Mouse (Mus musculus): ENCODE measurements around the gene 1810062G17Rik. TPM values are rescaled to one million over a fixed set of nuclear protein-coding genes. Genes with fewer than 3 reads are reported as not detected.

The 1810062G17Rik gene
- 3.3 and 5.5 TPM in 2 replicates for polyA plus RNA-seq (2012; rRNA removed; ENCODE audit: low replicate concordance)

DNA sequence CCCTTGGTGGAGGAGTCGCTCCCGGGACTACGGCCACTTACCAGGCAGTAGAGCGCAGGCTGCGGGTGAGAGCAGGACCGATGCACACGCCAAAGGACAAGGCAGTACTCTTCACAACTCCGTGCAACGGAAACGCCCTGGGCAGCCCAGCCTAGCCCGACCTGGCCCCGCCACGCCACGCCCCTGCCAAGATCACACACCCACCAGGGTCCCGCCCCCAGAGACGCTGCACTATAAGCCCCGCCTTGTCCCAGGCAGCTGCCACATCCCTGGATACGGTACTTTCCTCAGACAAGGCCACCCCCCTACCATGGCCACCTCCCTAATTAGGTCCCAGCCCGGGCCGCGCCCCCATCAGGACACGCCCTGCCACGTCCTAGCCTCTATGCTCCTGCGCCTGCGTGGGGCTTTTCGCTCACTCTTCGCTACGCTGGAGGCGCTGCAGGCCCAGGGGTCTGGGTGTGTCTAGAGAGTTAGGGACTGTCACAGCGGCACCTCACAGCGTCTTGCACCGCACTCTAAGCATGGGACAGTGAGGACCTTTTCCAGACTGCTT is at the start of gene 1810062G17Rik, which contains the start of gene Anxa5:
TSS of gene 1810062G17Rik (plus strand) at position 406 of the 556 bp plus-strand sequence.
TSS of gene Anxa5 (minus strand) at position 363 of the 556 bp plus-strand sequence.

GRCm38 (mm10) chr3:36521073-36522060 is 45.6 kb downstream of the 1810062G17Rik start, which contains the start of gene Gm11549:
Gene Gm11549 (minus strand): TSS chr3:36521813.

Other genes with a start within 250 kb of the 1810062G17Rik start
- 826 and 1,446 TPM in 2 replicates for gene Anxa5, start within 50 bp of the 1810062G17Rik start, polyA plus RNA-seq (2012; rRNA removed; ENCODE audit: low replicate concordance)
- 0.03 and 0.06 TPM in 2 replicates for gene Gm11549, start 45.9 kb downstream of the 1810062G17Rik start, polyA plus RNA-seq (2012; rRNA removed; ENCODE audit: low replicate concordance)
- gene Exosc9, start 76.7 kb downstream of the 1810062G17Rik start, polyA plus RNA-seq (2012; rRNA removed; ENCODE audit: low replicate concordance) = 13.4 and 16.0 TPM in 2 replicates
- gene Ccna2, start 96.2 kb downstream of the 1810062G17Rik start, polyA plus RNA-seq (2012; rRNA removed; ENCODE audit: low replicate concordance) = 1.5 and 26.1 TPM in 2 replicates
- 2.6 and 4.1 TPM in 2 replicates for gene Bbs7, start 137.5 kb downstream of the 1810062G17Rik start, polyA plus RNA-seq (2012; rRNA removed; ENCODE audit: low replicate concordance)
- gene Trpc3, start 214.2 kb downstream of the 1810062G17Rik start, polyA plus RNA-seq (2012; rRNA removed; ENCODE audit: low replicate concordance) = 4.1 and 11.2 TPM in 2 replicates

Measured in subcutaneous adipose tissue, adult 2 months (tissue).